Mouse (Mus musculus): ENCODE measurements around the gene Erc1. TPM values are rescaled to one million over a fixed set of nuclear protein-coding genes. Genes with fewer than 3 reads are reported as not detected.

Erc1 gene
- polyA plus RNA-seq, 1 experiment from 2014 or later: 34.9 TPM

DNA sequence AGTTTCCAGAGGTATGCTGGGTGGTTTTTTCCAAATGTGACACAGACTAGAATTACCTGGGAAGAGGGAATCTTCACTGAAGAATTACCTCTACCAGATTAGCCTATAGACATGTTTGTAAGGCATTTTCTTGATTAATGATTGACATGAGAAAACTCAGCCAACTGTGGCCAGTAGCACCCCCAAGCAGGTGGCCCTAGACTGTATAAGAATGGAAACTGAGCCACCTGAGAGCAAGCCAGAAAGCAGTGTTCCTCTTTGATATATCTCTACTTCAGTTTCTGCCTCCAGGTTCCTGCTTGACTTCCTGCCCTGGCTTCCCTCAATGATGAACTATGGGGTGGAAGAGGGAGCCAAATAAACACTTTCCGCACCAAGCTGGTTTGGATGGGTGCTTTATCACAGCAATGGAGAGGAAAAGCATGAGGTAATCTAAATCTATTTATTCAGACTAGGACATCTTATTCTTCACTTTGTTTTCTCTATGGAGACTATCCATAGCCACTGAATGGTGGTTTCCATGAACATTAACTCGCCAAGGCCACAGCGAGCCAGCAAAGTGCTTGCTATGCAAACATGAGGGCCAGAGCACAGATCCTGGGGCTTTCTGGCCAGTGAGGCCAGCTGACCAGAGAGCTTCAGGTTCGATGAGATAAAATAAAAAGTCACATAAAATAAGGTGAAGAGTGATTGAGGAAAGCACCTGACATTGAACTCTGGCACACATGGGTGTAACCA is 109.2 kb downstream of the Erc1 start:
- Histone ChIP-seq H3K27me3 (no peaks in the 10 kb centered on the region), H3K9ac (no peak overlapping the region), H3K4me2 (no peak overlapping the region), H3K4me1 (no peaks in the 10 kb centered on the region), H3K9me3 (no peaks in the 10 kb centered on the region), H3K27ac (no peak overlapping the region), H3K4me3 (replicated peaks) (no peak overlapping the region), H3K36me3 (replicated peaks) (peaks cover 11% of the 10 kb centered on the region)
- WGBS: 86% methylated on average over 4 of the region's 4 CpGs
- no peak for ATAC-seq (ENCODE audit: low FRiP score)

DNA sequence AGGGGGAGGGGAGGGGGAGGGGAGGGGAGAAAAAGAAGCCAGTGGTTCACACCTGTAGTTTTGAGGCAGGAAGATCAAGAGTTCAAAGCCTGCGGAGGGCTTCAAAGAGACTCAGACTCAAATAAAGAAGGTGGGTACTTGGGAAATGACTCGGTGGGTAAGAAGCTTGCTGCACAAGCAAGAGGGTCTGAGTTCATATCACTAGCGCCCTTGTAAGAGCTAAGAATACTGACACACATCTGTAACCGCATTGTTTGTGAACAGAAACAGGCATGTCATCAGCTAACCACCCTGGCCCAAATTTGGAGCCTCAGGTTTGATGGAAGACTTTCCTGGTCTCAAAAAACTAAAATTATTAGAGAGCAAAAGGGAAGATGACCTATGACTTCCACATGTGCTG is 110.3 kb downstream of the Erc1 start:
- Histone ChIP-seq H3K9ac (no peak overlapping the region), H3K27ac (no peak overlapping the region), H3K36me3 (replicated peaks) (peaks cover 6% of the 10 kb centered on the region), H3K4me1 (no peaks in the 10 kb centered on the region), H3K9me3 (no peaks in the 10 kb centered on the region), H3K4me2 (no peak overlapping the region), H3K4me3 (replicated peaks) (no peak overlapping the region), H3K27me3 (no peaks in the 10 kb centered on the region)
- 92% methylated on average over 4 of the region's 4 CpGs for WGBS
- ATAC-seq (ENCODE audit: low FRiP score): no peak

DNA sequence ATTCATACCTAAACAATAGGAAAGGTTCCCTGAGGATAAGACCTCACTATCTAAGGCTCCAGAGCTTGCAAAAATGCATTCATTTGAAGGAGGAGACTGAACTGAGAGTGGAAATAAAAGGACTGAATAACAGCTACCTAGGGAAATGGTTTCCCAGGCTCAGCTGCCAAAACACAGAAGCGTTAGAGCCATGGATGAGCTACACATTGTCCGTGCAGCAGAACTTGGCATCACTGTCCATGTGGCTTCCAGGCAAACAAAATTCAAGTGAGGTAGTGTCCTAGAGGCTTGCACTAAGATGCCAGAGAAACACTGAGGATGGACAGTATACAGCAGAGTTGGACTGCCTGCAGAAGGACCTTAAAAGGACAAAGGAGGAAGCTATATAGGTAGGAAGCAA is 112.0 kb downstream of the Erc1 start:
- 90% methylated on average over 2 of the region's 2 CpGs for WGBS
- Histone ChIP-seq H3K27ac (no peak overlapping the region), H3K4me3 (replicated peaks) (no peak overlapping the region), H3K9me3 (no peaks in the 10 kb centered on the region), H3K9ac (no peak overlapping the region), H3K36me3 (replicated peaks) (no peaks in the 10 kb centered on the region), H3K27me3 (no peaks in the 10 kb centered on the region), H3K4me1 (no peaks in the 10 kb centered on the region), H3K4me2 (no peak overlapping the region)
- no peak for ATAC-seq (ENCODE audit: low FRiP score)

DNA sequence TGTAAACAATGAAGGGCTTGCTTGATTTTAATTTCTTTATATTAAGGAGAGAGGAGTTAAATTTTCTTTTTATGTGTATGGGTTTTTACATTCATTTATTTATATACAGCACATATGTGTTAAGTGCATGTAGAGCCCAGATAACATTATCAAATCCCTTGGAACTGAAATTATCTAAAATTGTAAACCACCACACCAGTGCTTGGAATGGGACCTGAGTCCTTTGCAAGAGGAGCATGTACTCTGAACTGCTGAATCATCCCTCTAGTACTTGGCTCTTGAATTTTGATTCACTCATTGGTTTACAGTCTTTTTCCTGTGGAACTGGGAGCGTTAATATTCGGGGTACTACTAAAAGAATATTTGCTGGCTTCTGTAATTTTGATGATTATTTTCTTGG is 116.8 kb downstream of the Erc1 start:
- ATAC-seq (ENCODE audit: low FRiP score): no peak
- no peaks in the 10 kb centered on the region for H3K4me1 ChIP-seq
- no peak overlapping the region for H3K4me3 ChIP-seq (replicated peaks)
- H3K36me3 ChIP-seq (replicated peaks): peaks cover 5% of the 10 kb centered on the region; the same call in 1 of the 2 replicates
- no peak overlapping the region for H3K27ac ChIP-seq
- no peaks in the 10 kb centered on the region for H3K27me3 ChIP-seq
- no peak overlapping the region for H3K4me2 ChIP-seq
- WGBS: 92% methylated on average over 2 of the region's 2 CpGs
- no peak overlapping the region for H3K9ac ChIP-seq
- no peaks in the 10 kb centered on the region for H3K9me3 ChIP-seq

DNA sequence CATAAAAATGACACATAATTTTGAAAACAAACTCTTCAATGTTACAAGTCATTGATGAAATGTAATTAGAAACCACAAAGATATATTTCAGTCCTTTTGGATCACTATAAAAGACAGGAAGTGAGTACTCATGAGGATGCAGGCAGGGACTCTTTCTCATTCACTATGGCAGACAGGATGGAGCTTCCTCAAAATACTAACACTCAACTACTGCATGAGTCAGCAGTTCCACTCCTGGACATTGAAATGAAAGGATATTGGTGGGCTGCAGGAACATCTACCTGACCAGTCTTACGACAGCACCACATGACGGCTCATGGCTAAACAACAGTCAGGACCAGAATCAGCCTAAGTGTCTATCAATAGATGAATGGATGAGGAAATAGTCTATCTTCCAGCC is 132.7 kb downstream of the Erc1 start:
- no peaks in the 10 kb centered on the region for H3K9me3 ChIP-seq
- no peak for ATAC-seq (ENCODE audit: low FRiP score)
- H3K4me3 ChIP-seq (replicated peaks): no peak overlapping the region
- H3K4me1 ChIP-seq: no peaks in the 10 kb centered on the region
- H3K9ac ChIP-seq: no peak overlapping the region
- WGBS: 99% methylated on average over 2 of the region's 2 CpGs
- no peak overlapping the region for H3K27ac ChIP-seq
- H3K27me3 ChIP-seq: no peaks in the 10 kb centered on the region
- H3K4me2 ChIP-seq: no peak overlapping the region
- H3K36me3 ChIP-seq (replicated peaks): no peaks in the 10 kb centered on the region

DNA sequence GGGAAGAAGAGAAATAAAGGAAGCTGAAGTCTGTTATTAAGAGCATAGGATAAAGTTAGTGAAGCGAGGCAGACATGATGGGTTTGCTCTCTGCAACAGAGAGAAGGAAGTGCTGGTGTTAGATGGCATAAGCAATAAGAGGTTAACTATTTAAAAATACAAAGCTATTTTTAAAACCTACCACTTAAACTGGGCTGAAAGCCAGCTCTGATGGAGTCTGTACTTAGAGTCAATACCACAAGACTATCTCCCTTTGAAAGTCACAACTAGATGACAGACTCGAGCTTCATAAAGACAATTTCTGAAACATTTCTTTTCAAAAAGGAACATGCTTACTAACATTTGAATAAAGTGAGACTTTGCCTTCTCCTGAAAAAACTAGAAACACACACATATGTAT is 134.0 kb downstream of the Erc1 start:
- Histone ChIP-seq H3K9ac (no peak overlapping the region), H3K4me2 (no peak overlapping the region), H3K9me3 (no peaks in the 10 kb centered on the region), H3K27ac (no peak overlapping the region), H3K4me3 (replicated peaks) (no peak overlapping the region), H3K4me1 (no peaks in the 10 kb centered on the region), H3K27me3 (no peaks in the 10 kb centered on the region), H3K36me3 (replicated peaks) (no peaks in the 10 kb centered on the region)
- ATAC-seq (ENCODE audit: low FRiP score): no peak
- WGBS: 88% methylated on average over 2 of the region's 2 CpGs

DNA sequence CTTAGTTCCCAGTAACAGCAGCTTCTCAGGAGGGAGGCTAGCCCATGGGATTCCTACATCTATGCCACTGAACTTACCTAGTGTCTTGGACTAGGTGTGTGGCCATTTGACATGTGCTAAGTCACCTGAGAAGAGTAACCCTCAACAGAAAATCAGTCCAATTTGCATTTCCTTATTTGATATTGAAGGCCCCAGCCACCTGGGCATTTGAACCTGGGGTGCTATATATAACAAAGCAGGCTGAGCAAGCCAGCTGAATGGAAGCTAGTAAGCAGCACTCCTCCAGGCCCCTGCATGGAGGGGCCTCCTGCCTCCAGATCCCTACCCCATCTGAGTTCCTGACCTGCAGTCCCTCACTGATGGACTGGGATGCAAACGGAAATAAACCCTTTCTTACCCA is 135.5 kb downstream of the Erc1 start:
- ATAC-seq (ENCODE audit: low FRiP score): no peak
- Histone ChIP-seq H3K27me3 (no peaks in the 10 kb centered on the region), H3K9ac (no peak overlapping the region), H3K4me3 (replicated peaks) (no peak overlapping the region), H3K9me3 (no peaks in the 10 kb centered on the region), H3K36me3 (replicated peaks) (no peaks in the 10 kb centered on the region), H3K27ac (no peak overlapping the region), H3K4me2 (no peak overlapping the region), H3K4me1 (no peaks in the 10 kb centered on the region)
- WGBS: 85% methylated on average over 1 of the region's 1 CpGs

DNA sequence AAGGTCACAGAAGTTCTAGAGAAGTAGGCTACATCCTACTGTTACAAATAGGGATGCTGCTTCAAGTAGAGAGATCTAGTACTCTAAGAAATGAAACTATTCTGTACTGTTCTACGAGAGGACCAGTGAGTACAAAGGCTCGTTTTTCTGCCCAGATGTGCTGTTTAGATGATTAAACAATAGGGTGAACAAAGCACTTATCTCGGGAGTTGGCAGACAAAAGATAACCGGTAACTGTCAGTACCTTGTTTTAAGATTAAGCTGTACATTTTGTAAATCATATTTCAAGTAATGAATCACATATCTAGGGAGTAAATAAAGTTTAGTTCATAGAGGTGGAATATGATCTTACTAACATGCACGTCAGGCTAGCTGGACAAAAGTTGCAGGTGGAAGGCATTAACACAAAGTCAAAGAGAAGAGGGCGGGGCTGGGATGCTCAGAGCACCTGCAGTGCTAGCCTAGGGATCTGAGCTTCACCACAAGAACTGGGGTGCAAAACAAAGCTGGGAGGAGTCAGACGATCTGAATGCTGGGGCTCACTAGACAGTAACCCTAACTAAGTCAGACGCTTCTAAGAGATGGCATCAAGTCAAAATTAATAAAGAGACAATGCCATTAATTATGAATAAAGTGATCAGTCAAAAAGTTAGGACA is 136.2 kb downstream of the Erc1 start:
- WGBS: 69% methylated on average over 8 of the region's 8 CpGs
- H3K36me3 ChIP-seq (replicated peaks): no peaks in the 10 kb centered on the region
- H3K4me1 ChIP-seq: no peaks in the 10 kb centered on the region
- H3K9me3 ChIP-seq: no peaks in the 10 kb centered on the region
- no peak for ATAC-seq (ENCODE audit: low FRiP score)
- no peaks in the 10 kb centered on the region for H3K27me3 ChIP-seq
- no peak overlapping the region for H3K4me2 ChIP-seq
- no peak overlapping the region for H3K4me3 ChIP-seq (replicated peaks)
- H3K9ac ChIP-seq: no peak overlapping the region
- no peak overlapping the region for H3K27ac ChIP-seq

DNA sequence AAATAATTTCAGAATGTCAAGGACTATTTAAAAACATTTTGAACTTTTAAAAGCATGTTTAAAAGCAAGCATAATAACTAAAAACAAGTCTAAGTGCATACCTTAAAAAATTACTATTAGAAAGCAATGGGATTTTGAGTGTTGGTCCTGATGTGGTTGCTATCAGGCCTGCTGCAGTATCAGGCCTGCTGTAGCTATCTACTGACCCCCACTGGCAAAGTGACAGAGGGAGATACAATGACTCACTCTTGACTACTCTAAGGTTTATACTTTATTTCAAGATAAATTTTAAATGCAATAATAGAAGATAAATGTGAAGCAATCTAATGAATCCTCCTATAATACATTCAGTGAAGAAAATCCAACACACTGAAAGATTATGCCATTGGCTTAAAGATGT is 138.4 kb downstream of the Erc1 start:
- H3K4me2 ChIP-seq: no peak overlapping the region
- H3K27ac ChIP-seq: no peak overlapping the region
- no peak overlapping the region for H3K9ac ChIP-seq
- no peaks in the 10 kb centered on the region for H3K27me3 ChIP-seq
- no peaks in the 10 kb centered on the region for H3K4me1 ChIP-seq
- H3K9me3 ChIP-seq: no peaks in the 10 kb centered on the region
- no peak for ATAC-seq (ENCODE audit: low FRiP score)
- no peaks in the 10 kb centered on the region for H3K36me3 ChIP-seq (replicated peaks)
- no peak overlapping the region for H3K4me3 ChIP-seq (replicated peaks)

DNA sequence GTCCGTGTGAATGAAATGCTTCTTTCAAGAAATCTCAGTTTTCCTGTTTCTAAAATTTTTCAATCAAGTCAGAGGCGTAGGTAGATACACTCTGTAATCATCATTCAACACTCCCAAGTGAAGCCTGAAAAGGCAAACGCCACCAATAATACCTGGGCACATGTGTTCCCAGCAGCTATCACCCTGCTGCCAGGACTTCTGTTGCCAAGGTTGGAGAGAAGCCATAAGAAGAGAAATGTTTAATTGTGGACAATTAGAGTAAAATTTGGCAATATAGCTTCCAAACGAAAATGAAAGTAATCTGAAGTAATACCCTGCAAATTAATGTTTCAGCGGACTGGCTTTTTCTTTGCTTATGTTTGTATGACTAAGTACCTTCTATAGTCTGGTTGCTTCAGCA is 140.1 kb downstream of the Erc1 start:
- no peaks in the 10 kb centered on the region for H3K36me3 ChIP-seq (replicated peaks)
- ATAC-seq (ENCODE audit: low FRiP score): no peak
- WGBS: 89% methylated on average over 5 of the region's 5 CpGs
- no peak overlapping the region for H3K4me2 ChIP-seq
- no peaks in the 10 kb centered on the region for H3K4me1 ChIP-seq
- no peak overlapping the region for H3K27ac ChIP-seq
- H3K9me3 ChIP-seq: no peaks in the 10 kb centered on the region
- no peaks in the 10 kb centered on the region for H3K27me3 ChIP-seq
- H3K4me3 ChIP-seq (replicated peaks): no peak overlapping the region
- H3K9ac ChIP-seq: no peak overlapping the region

DNA sequence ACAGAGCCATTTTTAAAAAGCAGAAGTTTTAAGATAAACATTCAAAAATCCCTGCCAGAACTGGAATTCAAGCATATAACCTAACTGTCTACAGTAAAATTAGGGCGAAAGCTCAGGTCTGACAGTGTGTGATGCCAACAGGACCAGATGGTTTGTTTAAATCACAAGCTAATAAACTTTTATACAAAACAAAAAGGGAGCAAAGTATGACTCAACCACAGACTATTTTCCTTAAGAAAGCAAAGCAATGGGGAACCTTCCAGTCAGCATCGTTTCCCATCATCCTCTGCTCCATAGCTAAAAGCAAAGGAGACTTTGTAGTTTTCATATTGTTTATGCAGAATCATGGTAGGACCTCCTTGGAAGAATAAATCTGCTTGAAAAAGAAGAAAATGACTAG is 143.1 kb downstream of the Erc1 start:
- no peak overlapping the region for H3K9ac ChIP-seq
- H3K4me1 ChIP-seq: no peaks in the 10 kb centered on the region
- no peaks in the 10 kb centered on the region for H3K36me3 ChIP-seq (replicated peaks)
- H3K9me3 ChIP-seq: no peaks in the 10 kb centered on the region
- H3K27me3 ChIP-seq: no peaks in the 10 kb centered on the region
- 91% methylated on average over 2 of the region's 2 CpGs for WGBS
- ATAC-seq (ENCODE audit: low FRiP score): no peak
- no peak overlapping the region for H3K4me2 ChIP-seq
- no peak overlapping the region for H3K27ac ChIP-seq
- no peak overlapping the region for H3K4me3 ChIP-seq (replicated peaks)

DNA sequence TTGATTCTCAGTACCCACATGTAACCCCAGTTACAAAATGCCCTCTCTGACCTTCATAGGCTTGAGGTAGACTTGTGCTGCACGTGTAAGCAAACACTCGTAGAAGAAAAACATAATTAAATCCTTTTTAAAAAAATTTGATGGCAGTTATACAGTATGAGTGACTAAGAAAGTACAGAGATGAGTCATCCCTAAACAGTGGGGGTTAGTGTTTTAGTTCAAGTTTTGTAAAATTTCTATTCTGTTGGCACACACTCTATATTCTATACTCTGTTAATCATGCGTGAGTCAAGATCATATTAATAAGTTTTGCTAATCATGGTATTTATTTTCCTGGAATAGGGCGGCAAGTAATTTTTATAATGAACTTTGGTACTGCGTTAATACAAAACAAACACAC is 155.2 kb downstream of the Erc1 start:
- no peak overlapping the region for H3K4me3 ChIP-seq (replicated peaks)
- no peak overlapping the region for H3K9ac ChIP-seq
- H3K27me3 ChIP-seq: no peaks in the 10 kb centered on the region
- H3K9me3 ChIP-seq: no peaks in the 10 kb centered on the region
- ATAC-seq (ENCODE audit: low FRiP score): no peak
- H3K4me1 ChIP-seq: no peaks in the 10 kb centered on the region
- WGBS: 92% methylated on average over 5 of the region's 5 CpGs
- H3K36me3 ChIP-seq (replicated peaks): peaks cover 11% of the 10 kb centered on the region; the same call in 1 of the 2 replicates
- no peak overlapping the region for H3K4me2 ChIP-seq
- no peak overlapping the region for H3K27ac ChIP-seq

DNA sequence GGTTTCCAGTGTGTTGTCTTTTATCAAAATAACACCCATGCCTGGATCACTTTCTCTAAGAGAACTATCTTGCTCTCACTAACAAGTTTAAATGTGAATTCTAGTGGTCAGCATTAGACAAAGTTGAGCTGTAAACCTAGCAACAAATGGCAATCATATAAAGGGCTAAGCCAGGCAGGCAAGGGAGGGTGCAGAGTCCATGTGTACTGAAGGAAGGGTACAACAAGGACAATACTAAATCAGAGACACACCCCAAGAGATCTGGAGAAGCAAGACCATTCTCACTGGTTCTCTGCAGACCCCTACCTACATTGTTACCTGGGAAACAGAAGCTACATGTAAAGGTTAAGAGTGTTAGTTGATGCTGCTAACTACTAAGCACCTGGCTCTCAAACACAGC is 161.5 kb downstream of the Erc1 start:
- H3K4me1 ChIP-seq: no peaks in the 10 kb centered on the region
- no peak overlapping the region for H3K4me3 ChIP-seq (replicated peaks)
- H3K4me2 ChIP-seq: no peak overlapping the region
- no peaks in the 10 kb centered on the region for H3K9me3 ChIP-seq
- ATAC-seq (ENCODE audit: low FRiP score): no peak
- no peaks in the 10 kb centered on the region for H3K27me3 ChIP-seq
- H3K27ac ChIP-seq: no peak overlapping the region
- peaks cover 3% of the 10 kb centered on the region; the same call in 1 of the 2 replicates for H3K36me3 ChIP-seq (replicated peaks)
- no peak overlapping the region for H3K9ac ChIP-seq
